Mouse (Mus musculus) ES-E14 (cell line): ENCODE results near the gene Ppp1r36.

ENCODE experiments used
- CHD2 ChIP-seq: IDR thresholded peaks from 2 replicates; pipeline ENCODE4 v1.6.1; 2014; ENCODE audit warnings: mild to moderate bottlenecking, low read depth, low read length, inconsistent platforms
- HCFC1 ChIP-seq: IDR thresholded peaks from 2 replicates; pipeline ENCODE4 v1.6.1; 2012; ENCODE audit warnings: low read length, inconsistent platforms, borderline replicate concordance; ENCODE audit not compliant: insufficient read depth
- MAFK ChIP-seq: IDR thresholded peaks from 2 replicates; pipeline ENCODE4 v1.6.1; 2014; ENCODE audit warnings: mild to moderate bottlenecking, low read depth, low read length, inconsistent platforms; ENCODE audit not compliant: insufficient read depth
- ZC3H11A ChIP-seq: IDR thresholded peaks from 2 replicates; pipeline ENCODE4 v1.6.1; 2012; ENCODE audit warnings: low read depth, mild to moderate bottlenecking, inconsistent platforms, low read length, borderline replicate concordance
- ZNF384 ChIP-seq: IDR thresholded peaks from 2 replicates; pipeline ENCODE4 v1.6.1; 2012; ENCODE audit warnings: low read depth, low read length, inconsistent platforms

DNA sequence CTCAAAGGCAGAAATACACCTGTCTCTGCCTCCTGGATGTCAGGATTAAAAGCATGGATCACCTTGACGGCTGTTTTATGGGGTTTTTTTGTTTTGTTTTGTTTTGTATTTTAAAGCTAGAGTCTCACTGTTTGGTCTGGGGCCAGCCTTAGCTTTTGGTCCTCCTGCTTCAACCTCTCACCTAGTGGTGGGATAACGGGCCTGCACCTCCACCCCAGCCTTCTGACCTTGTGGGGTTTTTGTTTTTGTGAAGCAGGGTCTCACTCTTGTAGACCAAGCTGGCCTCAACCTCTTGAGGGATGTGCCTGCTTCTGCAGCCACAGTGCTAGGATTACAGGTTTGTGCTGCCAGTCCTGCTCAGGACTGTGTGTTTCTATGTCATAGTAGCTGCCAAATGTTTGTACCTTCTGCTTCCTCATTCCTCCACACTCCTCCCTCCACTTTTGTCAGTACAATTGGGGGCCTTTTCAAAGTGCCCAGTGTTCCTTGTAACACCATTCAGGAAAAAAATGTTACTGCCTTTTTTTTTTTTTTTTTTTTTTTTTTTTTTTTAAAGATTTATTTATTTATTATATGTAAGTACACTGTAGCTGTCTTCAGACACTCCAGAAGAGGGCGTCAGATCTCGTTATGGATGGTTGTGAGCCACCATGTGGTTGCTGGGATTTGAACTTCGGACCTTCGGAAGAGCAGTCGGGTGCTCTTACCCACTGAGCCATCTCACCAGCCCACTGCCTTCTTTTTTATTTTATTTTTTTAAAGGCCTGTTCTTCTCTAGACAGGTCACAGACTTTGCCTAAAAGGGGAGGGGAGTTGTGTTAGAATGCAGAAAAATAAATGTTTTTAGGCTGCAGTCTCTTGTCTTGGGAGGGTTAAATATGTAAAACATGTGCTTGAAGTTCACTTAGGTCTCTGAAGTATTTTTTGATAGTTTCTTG lies 44.2 kb upstream of the Ppp1r36 start:
- TF ChIP-seq ZC3H11A = no peak
- TF ChIP-seq ZNF384 = peak; percentile 93
- TF ChIP-seq MAFK = no peak
- TF ChIP-seq HCFC1 = no peak
- no peak for TF ChIP-seq CHD2
